Mouse (Mus musculus) midbrain, embryonic 11.5 days (tissue): ENCODE measurements around the gene Arrb1. TPM values are rescaled to one million over a fixed set of nuclear protein-coding genes. Genes with fewer than 3 reads are reported as not detected.
"Not testable (repeated sequence)": the region's sequence is repeated elsewhere in the genome, so short reads cannot be mapped to it uniquely, and the experiment has no call there.

Experiments
- ATAC-seq: fragments of 200-750 bp; cut with Nextera tagmentation; 2 replicates; pipeline ENCODE4 v1.8.0; 2017; ENCODE audit warnings: moderate TSS enrichment, moderate library complexity; ENCODE audit not compliant: low FRiP score
- DNase-seq: peaks from one replicate; pipeline ENCODE4 v3.0.0; 2015; ENCODE audit warnings: low spot score; ENCODE audit errors: missing footprints
- H3K27ac ChIP-seq: fragments of 300-500 bp; sonication (generic); 2 replicates; pipeline ENCODE4 v1.5.1; 2014; ENCODE audit warnings: low read depth, low read length
- H3K27me3 ChIP-seq: fragments of 300-500 bp; sonication (generic); 2 replicates; pipeline ENCODE4 v1.6.1; 2014; ENCODE audit warnings: mild to moderate bottlenecking, low read length, moderate library complexity, mixed read lengths; ENCODE audit not compliant: control insufficient read depth, insufficient read depth
- H3K36me3 ChIP-seq: fragments of 300-500 bp; sonication (generic); 2 replicates; pipeline ENCODE4 v1.6.1; 2014; ENCODE audit warnings: mild to moderate bottlenecking, low read length, moderate library complexity, mixed read lengths; ENCODE audit not compliant: control insufficient read depth, insufficient read depth
- H3K4me1 ChIP-seq: fragments of 300-500 bp; sonication (generic); 2 replicates; pipeline ENCODE4 v1.6.1; 2014; ENCODE audit warnings: low read length; ENCODE audit not compliant: control insufficient read depth, insufficient read depth
- H3K4me2 ChIP-seq: fragments of 300-500 bp; sonication (generic); 2 replicates; pipeline ENCODE4 v1.6.1; 2014; ENCODE audit warnings: mild to moderate bottlenecking, moderate library complexity
- H3K4me3 ChIP-seq: fragments of 300-500 bp; sonication (generic); 2 replicates; pipeline ENCODE4 v1.5.1; 2014; ENCODE audit warnings: low read depth, low read length
- H3K9ac ChIP-seq: fragments of 300-500 bp; sonication (generic); 2 replicates; pipeline ENCODE4 v1.6.1; 2014; ENCODE audit warnings: low read length
- H3K9me3 ChIP-seq: fragments of 300-500 bp; sonication (generic); 2 replicates; pipeline ENCODE4 v1.6.1; 2016; ENCODE audit warnings: low read length; ENCODE audit not compliant: control insufficient read depth
- WGBS: fragments of 180-500 bp; shearing (Covaris S2); extraction: QIAGEN DNeasy Blood & Tissue Kit; methylation state at CpG from one replicate; pipeline ENCODE4 v1.1.7; 2014; 5-methylcytosine and 5-hydroxymethylcytosine counted together
- polyA plus RNA-seq: library from polyadenylated mRNA; unstranded; fragments of >200 nt; fragmentation: Nextera tagmentation; extraction: Ambion mirVana; gene quantifications from 2 replicates; pipeline ENCODE4 v1.2.1, GENCODE M21; 2014

The Arrb1 gene
- polyA plus RNA-seq = 4.1 and 4.6 TPM in 2 replicates

- under 1% methylated on average over 55 of the region's 68 CpGs for WGBS
- peak; percentile 82 for ATAC-seq
- Histone ChIP-seq H3K4me3 (peak within 1 kb of the TSS; percentile 75), H3K27me3 (no peaks in the 10 kb centered on the region), H3K9ac (peak within 1 kb of the TSS; percentile 91), H3K4me1 (peaks cover 27% of the 10 kb centered on the region), H3K4me2 (peak within 1 kb of the TSS; percentile 96), H3K9me3 (no peaks in the 10 kb centered on the region), H3K36me3 (no peaks in the 10 kb centered on the region), H3K27ac (peak within 1 kb of the TSS; percentile 85)
- peak; percentile 99 for DNase-seq
Observed at GRCm38 (mm10) chr7:99534901-99535735, at the start of gene Arrb1. Gene Arrb1 (plus strand): TSS chr7:99535466.

GRCm38 (mm10) chr7:99489708-99490107 is 45.6 kb upstream of the Arrb1 start:
- WGBS = 83% methylated on average over 5 of the region's 5 CpGs
- no peaks in the 10 kb centered on the region for H3K9me3 ChIP-seq
- H3K36me3 ChIP-seq = no peaks in the 10 kb centered on the region
- DNase-seq (no peak), ATAC-seq (no peak)
- no peak overlapping the region for H3K4me3 ChIP-seq
- H3K27ac ChIP-seq = no peak overlapping the region
- H3K27me3 ChIP-seq = no peaks in the 10 kb centered on the region
- H3K4me2 ChIP-seq = no peak overlapping the region
- no peaks in the 10 kb centered on the region for H3K4me1 ChIP-seq
- H3K9ac ChIP-seq = no peak overlapping the region

GRCm38 (mm10) chr7:99499128-99499527 is 36.1 kb upstream of the Arrb1 start:
- Histone ChIP-seq H3K27ac (no peak overlapping the region), H3K9ac (no peak overlapping the region), H3K4me1 (no peaks in the 10 kb centered on the region), H3K9me3 (no peaks in the 10 kb centered on the region), H3K27me3 (no peaks in the 10 kb centered on the region), H3K4me3 (no peak overlapping the region), H3K4me2 (no peak overlapping the region), H3K36me3 (no peaks in the 10 kb centered on the region)
- DNase-seq (no peak), ATAC-seq (no peak)
- 76% methylated on average over 1 of the region's 1 CpGs for WGBS

- 6% methylated on average over 8 of the region's 8 CpGs for WGBS
- Histone ChIP-seq H3K9ac (no peak overlapping the region), H3K27ac (no peak overlapping the region), H3K36me3 (no peaks in the 10 kb centered on the region), H3K4me3 (no peak overlapping the region), H3K9me3 (no peaks in the 10 kb centered on the region), H3K4me1 (no peaks in the 10 kb centered on the region), H3K4me2 (no peak overlapping the region), H3K27me3 (no peaks in the 10 kb centered on the region)
- DNase-seq (peak; percentile 97), ATAC-seq (peak; percentile 80)
Observed at GRCm38 (mm10) chr7:99500201-99500600, 35.1 kb upstream of the Arrb1 start.

GRCm38 (mm10) chr7:99500655-99501054 is 34.6 kb upstream of the Arrb1 start:
- no peaks in the 10 kb centered on the region for H3K36me3 ChIP-seq
- no peak overlapping the region for H3K9ac ChIP-seq
- no peak for ATAC-seq
- no peak overlapping the region for H3K4me2 ChIP-seq
- no peaks in the 10 kb centered on the region for H3K4me1 ChIP-seq
- no peaks in the 10 kb centered on the region for H3K27me3 ChIP-seq
- DNase-seq = no peak
- 27% methylated on average over 5 of the region's 5 CpGs for WGBS
- no peaks in the 10 kb centered on the region for H3K9me3 ChIP-seq
- H3K27ac ChIP-seq = no peak overlapping the region
- no peak overlapping the region for H3K4me3 ChIP-seq

GRCm38 (mm10) chr7:99501148-99501547 is 34.1 kb upstream of the Arrb1 start:
- H3K4me2 ChIP-seq = no peak overlapping the region
- no peaks in the 10 kb centered on the region for H3K9me3 ChIP-seq
- no peaks in the 10 kb centered on the region for H3K4me1 ChIP-seq
- no peak for ATAC-seq
- H3K9ac ChIP-seq = no peak overlapping the region
- H3K27ac ChIP-seq = no peak overlapping the region
- WGBS = 43% methylated on average over 1 of the region's 1 CpGs
- no peaks in the 10 kb centered on the region for H3K36me3 ChIP-seq
- H3K27me3 ChIP-seq = no peaks in the 10 kb centered on the region
- DNase-seq = no peak
- H3K4me3 ChIP-seq = no peak overlapping the region

- H3K9me3 ChIP-seq = no peaks in the 10 kb centered on the region
- H3K27ac ChIP-seq = no peak overlapping the region
- H3K4me2 ChIP-seq = no peak overlapping the region
- no peaks in the 10 kb centered on the region for H3K27me3 ChIP-seq
- no peak overlapping the region for H3K9ac ChIP-seq
- no peak for ATAC-seq
- H3K36me3 ChIP-seq = no peaks in the 10 kb centered on the region
- H3K4me3 ChIP-seq = no peak overlapping the region
- no peaks in the 10 kb centered on the region for H3K4me1 ChIP-seq
- DNase-seq = no peak
Observed at GRCm38 (mm10) chr7:99504556-99504955, 30.7 kb upstream of the Arrb1 start.

- H3K4me1 ChIP-seq, H3K4me2 ChIP-seq, H3K9me3 ChIP-seq, ATAC-seq, H3K27me3 ChIP-seq, H3K4me3 ChIP-seq, H3K36me3 ChIP-seq, H3K9ac ChIP-seq, H3K27ac ChIP-seq, DNase-seq: not testable (repeated sequence)
- WGBS = 56% methylated on average over 2 of the region's 2 CpGs
Observed at GRCm38 (mm10) chr7:99508187-99508586, 27.1 kb upstream of the Arrb1 start.

- no peak overlapping the region for H3K27ac ChIP-seq
- no peak for ATAC-seq
- H3K4me1 ChIP-seq = peaks cover 5% of the 10 kb centered on the region
- no peaks in the 10 kb centered on the region for H3K36me3 ChIP-seq
- H3K9me3 ChIP-seq = no peaks in the 10 kb centered on the region
- no peak overlapping the region for H3K4me3 ChIP-seq
- H3K27me3 ChIP-seq = no peaks in the 10 kb centered on the region
- no peak overlapping the region for H3K9ac ChIP-seq
- WGBS = 7% methylated on average over 8 of the region's 8 CpGs
- DNase-seq = peak; percentile 84
- peak overlapping the region; percentile 13; the same call in 1 of the 2 replicates for H3K4me2 ChIP-seq
Observed at GRCm38 (mm10) chr7:99510087-99510501, 25.2 kb upstream of the Arrb1 start.
